Mouse (Mus musculus) thymus, adult 2 months (tissue): ENCODE measurements around the gene Hrh1. TPM values are rescaled to one million over a fixed set of nuclear protein-coding genes. Genes with fewer than 3 reads are reported as not detected.

Experiments
- polyA plus RNA-seq: library from polyadenylated mRNA; depleted of rRNA; stranded (reverse); fragments of >200 nt; gene quantifications from 2 replicates; pipeline ENCODE4 v1.2.3, GENCODE M21; 2012; rRNA removed

Hrh1 gene
- polyA plus RNA-seq, 1 experiment: 0.27 TPM

Other genes with a start within 250 kb of the Hrh1 start
- gene Slc6a1, start 115.3 kb upstream of the Hrh1 start, polyA plus RNA-seq: 0.24 and 0.26 TPM in 2 replicates
- gene Atg7, start 245.2 kb downstream of the Hrh1 start, polyA plus RNA-seq: 16.9 and 18.2 TPM in 2 replicates